Mouse (Mus musculus): ENCODE measurements around the gene Flt3l.

GRCm38 (mm10) chr7:45133446-45134159 is 2.6 kb downstream of the Flt3l start:
- TF ChIP-seq CTCF (IDR thresholded peaks at IDR 0.05; ENCODE audit: extremely low read depth, insufficient read length, insufficient replicate concordance, low read depth, low read length) (peak; percentile 28; the same call in 1 of the 2 replicates), POLR2A (IDR thresholded peaks at IDR 0.05; ENCODE audit: low read depth, low read length) (no peak)
